Mouse (Mus musculus): ENCODE measurements around the gene Fam135a. TPM values are rescaled to one million over a fixed set of nuclear protein-coding genes. Genes with fewer than 3 reads are reported as not detected.

Gene Fam135a
- polyA plus RNA-seq, 1 experiment from 2014 or later, result 31.4 TPM

DNA sequence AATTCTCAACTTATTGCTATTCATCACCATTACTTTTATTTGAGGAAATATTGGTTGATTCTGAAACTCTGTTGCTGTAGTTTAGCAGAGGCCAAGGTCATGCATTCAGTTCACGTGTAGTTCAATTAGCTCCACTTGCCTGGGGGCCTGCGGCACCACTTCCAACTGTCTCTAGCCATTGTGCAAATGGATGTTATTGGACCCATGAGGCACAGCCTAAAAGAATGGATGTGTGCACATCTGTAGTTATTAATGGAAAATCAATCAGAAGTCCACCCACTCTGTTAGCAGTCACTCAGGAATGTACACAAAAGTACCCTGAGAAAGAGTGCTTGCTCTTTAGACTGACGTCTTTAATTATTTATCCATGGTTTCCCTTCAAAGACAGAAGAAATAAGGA is 24.5 kb upstream of the Fam135a start:
- Histone ChIP-seq H3K27ac (ENCODE audit: low read depth) (no peak overlapping the region), H3K9ac (no peak overlapping the region), H3K4me2 (no peak overlapping the region), H3K36me3 (ENCODE audit: insufficient read depth) (no peaks in the 10 kb centered on the region), H3K4me1 (ENCODE audit: insufficient read depth) (no peaks in the 10 kb centered on the region), H3K9me3 (ENCODE audit: low read depth, low read length) (no peaks in the 10 kb centered on the region), H3K4me3 (ENCODE audit: low read depth, low read length) (no peak overlapping the region), H3K27me3 (ENCODE audit: insufficient read depth, low read length) (no peaks in the 10 kb centered on the region)
- WGBS, result 41% methylated on average over 3 of the region's 3 CpGs
- ATAC-seq (ENCODE audit: insufficient read depth), result no peak
- no peak for TF ChIP-seq CTCF (IDR thresholded peaks at IDR 0.05; ENCODE audit: low read depth)
- no peak for DNase-seq

DNA sequence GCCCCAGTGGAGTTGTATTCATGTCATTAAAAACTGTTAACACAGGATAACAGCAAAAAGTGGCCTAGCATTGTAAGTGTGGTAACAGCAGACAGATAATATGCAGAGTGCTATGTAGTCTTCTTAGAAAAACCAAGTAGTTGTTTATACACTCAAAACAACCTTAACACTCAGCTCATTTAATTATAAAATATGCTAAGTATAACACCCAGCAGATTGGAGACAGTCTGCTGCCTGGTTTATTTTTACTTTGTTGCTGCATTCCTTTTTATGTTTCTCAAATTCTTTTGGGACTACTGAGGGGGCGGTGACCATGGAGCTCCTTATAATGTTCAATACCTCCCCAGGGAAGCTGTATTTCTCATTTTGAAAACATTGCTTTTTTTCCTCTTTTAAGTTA is 22.4 kb upstream of the Fam135a start:
- H3K27ac ChIP-seq (ENCODE audit: low read depth), result no peak overlapping the region
- H3K27me3 ChIP-seq (ENCODE audit: insufficient read depth, low read length), result no peaks in the 10 kb centered on the region
- ATAC-seq (ENCODE audit: insufficient read depth), result no peak
- TF ChIP-seq CTCF (IDR thresholded peaks at IDR 0.05; ENCODE audit: low read depth), result no peak
- no peak overlapping the region for H3K4me2 ChIP-seq
- no peaks in the 10 kb centered on the region for H3K4me1 ChIP-seq (ENCODE audit: insufficient read depth)
- H3K9me3 ChIP-seq (ENCODE audit: low read depth, low read length), result no peaks in the 10 kb centered on the region
- H3K9ac ChIP-seq, result no peak overlapping the region
- WGBS, result 95% methylated on average over 1 of the region's 1 CpGs
- DNase-seq, result no peak
- H3K4me3 ChIP-seq (ENCODE audit: low read depth, low read length), result no peak overlapping the region
- H3K36me3 ChIP-seq (ENCODE audit: insufficient read depth), result no peaks in the 10 kb centered on the region

DNA sequence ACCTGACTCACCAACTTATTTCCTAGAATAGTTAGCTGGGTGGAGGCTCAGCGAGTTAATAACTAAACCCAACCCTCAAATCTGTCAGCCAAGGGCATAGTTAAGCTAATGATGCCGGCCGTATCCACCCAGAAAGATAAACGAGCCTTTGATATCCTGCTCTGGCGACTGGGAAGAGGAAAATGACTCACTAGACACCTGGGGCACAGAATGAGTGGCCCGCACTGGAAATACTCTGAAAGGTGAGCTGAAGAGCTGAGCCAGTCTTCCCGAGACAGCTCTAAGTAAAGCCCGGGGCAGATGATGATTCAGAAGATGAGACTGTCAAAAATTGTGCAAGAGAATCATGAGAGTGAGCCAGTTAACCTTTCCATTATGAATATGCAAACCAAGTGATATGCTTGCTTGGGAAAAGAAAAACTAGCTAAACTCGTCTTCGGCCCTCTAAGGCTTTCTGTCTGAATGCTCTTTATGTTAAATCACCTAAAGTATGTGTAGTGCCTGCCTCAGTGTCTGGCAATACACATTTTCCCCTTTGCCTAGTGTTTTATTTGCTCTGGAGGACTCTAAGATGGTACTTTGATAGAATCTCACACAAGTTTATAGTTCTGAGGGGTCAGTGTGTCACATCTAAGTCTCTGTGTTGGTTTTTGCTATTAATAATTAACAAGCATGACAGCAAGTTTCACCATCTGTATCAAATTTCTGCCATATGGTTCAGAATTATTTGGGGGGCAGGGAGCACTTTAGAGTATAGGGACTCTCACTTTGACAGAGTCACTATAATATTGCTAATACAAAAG is 8.0 kb upstream of the Fam135a start:
- TF ChIP-seq CTCF (IDR thresholded peaks at IDR 0.05; ENCODE audit: low read depth), result no peak
- H3K9ac ChIP-seq, result no peak overlapping the region; the same call in 1 of the 2 replicates
- H3K4me3 ChIP-seq (ENCODE audit: low read depth, low read length), result no peak overlapping the region
- no peaks in the 10 kb centered on the region for H3K27me3 ChIP-seq (ENCODE audit: insufficient read depth, low read length)
- DNase-seq (no peak), ATAC-seq (ENCODE audit: insufficient read depth) (peak; percentile 38; the same call in 1 of the 2 replicates)
- H3K4me2 ChIP-seq, result peak overlapping the region; percentile 45
- H3K36me3 ChIP-seq (ENCODE audit: insufficient read depth), result no peaks in the 10 kb centered on the region
- 15% methylated on average over 10 of the region's 10 CpGs for WGBS
- H3K9me3 ChIP-seq (ENCODE audit: low read depth, low read length), result no peaks in the 10 kb centered on the region
- H3K4me1 ChIP-seq (ENCODE audit: insufficient read depth), result 0 out of 2 replicates have a peak, but pooled peaks cover 5% of the 10 kb centered on the region
- no peak overlapping the region; the same call in 1 of the 2 replicates for H3K27ac ChIP-seq (ENCODE audit: low read depth)

DNA sequence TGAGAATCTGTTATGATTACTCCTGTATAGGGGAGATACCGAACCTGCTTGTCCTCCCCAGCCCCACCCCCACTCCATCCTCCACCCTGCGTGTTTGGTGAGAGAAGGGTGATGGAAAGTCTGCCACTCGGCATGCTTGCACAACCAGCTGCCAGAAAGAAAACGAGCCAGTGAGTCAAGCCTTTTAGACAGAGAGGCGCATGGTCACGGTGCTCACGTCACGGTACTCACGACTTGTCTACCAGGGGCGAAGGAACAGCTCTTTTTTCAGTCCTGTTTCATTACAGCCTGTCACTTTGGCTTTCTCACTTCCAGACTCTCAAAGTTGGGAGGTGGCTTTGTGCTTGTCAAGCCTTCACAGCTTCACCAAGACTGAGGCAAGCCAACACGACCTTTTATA is 7.2 kb upstream of the Fam135a start:
- no peak for TF ChIP-seq CTCF (IDR thresholded peaks at IDR 0.05; ENCODE audit: low read depth)

DNA sequence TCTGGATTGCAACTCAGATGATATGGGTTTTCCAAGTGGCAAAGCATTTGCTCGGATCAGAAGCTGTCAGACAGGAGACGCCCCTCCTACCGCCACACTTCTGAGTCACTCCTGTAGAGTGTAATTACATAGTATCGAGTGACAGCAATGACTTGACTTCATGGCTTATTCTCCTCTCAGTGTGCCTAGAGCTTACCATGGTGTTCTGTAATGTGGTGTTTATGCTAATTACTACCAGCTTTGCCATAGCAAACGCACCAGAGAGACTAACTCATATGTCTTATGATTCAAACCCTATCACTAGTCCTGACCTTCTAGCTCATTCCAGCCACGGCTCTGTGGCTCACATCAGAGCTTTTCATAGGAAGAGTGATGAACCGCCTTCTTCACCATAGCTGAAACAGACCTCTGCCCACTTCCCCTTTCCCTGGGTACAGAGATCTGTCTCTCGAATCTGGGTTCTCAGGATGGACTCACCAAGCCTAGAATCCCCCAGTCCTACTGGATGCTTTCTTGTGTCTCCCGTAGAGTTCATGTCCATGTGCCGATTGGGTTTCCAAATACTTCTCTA is 2.5 kb upstream of the Fam135a start:
- Histone ChIP-seq H3K27me3 (ENCODE audit: insufficient read depth, low read length) (no peaks in the 10 kb centered on the region), H3K9me3 (ENCODE audit: low read depth, low read length) (no peaks in the 10 kb centered on the region), H3K4me1 (ENCODE audit: insufficient read depth) (0 out of 2 replicates have a peak, but pooled peaks cover 5% of the 10 kb centered on the region), H3K4me3 (ENCODE audit: low read depth, low read length) (no peak overlapping the region), H3K36me3 (ENCODE audit: insufficient read depth) (no peaks in the 10 kb centered on the region), H3K27ac (ENCODE audit: low read depth) (no peak overlapping the region), H3K4me2 (no peak overlapping the region), H3K9ac (no peak overlapping the region)
- DNase-seq (no peak), ATAC-seq (ENCODE audit: insufficient read depth) (no peak)
- no peak for TF ChIP-seq CTCF (IDR thresholded peaks at IDR 0.05; ENCODE audit: low read depth)
- 58% methylated on average over 10 of the region's 10 CpGs for WGBS

More for the DNA sequence above, 7.2 kb upstream of the Fam135a start:
- H3K9me3 ChIP-seq (ENCODE audit: low read depth, low read length), result no peaks in the 10 kb centered on the region
- H3K4me1 ChIP-seq (ENCODE audit: insufficient read depth), result 0 out of 2 replicates have a peak, but pooled peaks cover 5% of the 10 kb centered on the region
- DNase-seq (peak; percentile 46), ATAC-seq (ENCODE audit: insufficient read depth) (peak; percentile 35; the same call in 1 of the 2 replicates)
- no peak overlapping the region; the same call in 1 of the 2 replicates for H3K9ac ChIP-seq
- H3K27ac ChIP-seq (ENCODE audit: low read depth), result no peak overlapping the region
- H3K36me3 ChIP-seq (ENCODE audit: insufficient read depth), result no peaks in the 10 kb centered on the region
- peak overlapping the region; percentile 45 for H3K4me2 ChIP-seq
- H3K4me3 ChIP-seq (ENCODE audit: low read depth, low read length), result no peak overlapping the region
- WGBS, result 5% methylated on average over 11 of the region's 11 CpGs
- no peaks in the 10 kb centered on the region for H3K27me3 ChIP-seq (ENCODE audit: insufficient read depth, low read length)

DNA sequence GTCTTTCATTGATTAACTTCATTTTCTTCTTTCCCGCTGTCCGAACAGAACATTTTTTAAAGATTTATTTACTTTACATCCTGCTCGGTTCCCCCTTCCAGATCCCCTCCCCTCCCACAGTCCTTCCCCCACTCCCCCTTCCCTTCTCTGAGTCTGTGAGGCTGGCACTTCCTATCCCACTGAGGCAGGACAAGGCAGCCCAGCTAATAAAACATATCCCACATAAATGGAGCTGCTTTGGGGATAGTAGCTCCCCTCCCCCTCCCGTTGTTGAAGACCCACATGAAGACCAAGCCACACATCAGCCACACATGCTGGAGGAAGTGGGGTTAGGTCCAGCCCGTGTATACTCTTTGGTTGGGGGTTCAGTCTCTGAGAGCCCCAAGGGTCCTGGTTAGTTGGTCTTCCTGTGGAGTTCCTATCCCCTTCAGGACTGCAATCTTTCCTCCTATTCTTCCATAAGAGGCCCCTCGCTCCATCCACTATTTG is 773 bp upstream of the Fam135a start:
- TF ChIP-seq CTCF (IDR thresholded peaks at IDR 0.05; ENCODE audit: low read depth), result no peak
- Histone ChIP-seq H3K4me2 (peak overlapping the region; percentile 79), H3K9me3 (ENCODE audit: low read depth, low read length) (no peaks in the 10 kb centered on the region), H3K36me3 (ENCODE audit: insufficient read depth) (no peaks in the 10 kb centered on the region), H3K9ac (peak overlapping the region; percentile 68), H3K4me3 (ENCODE audit: low read depth, low read length) (peak overlapping the region; percentile 88), H3K27ac (ENCODE audit: low read depth) (peak overlapping the region; percentile 75; the same call in 1 of the 2 replicates), H3K4me1 (ENCODE audit: insufficient read depth) (0 out of 2 replicates have a peak, but pooled peaks cover 7% of the 10 kb centered on the region), H3K27me3 (ENCODE audit: insufficient read depth, low read length) (no peaks in the 10 kb centered on the region)
- 43% methylated on average over 6 of the region's 6 CpGs for WGBS
- ATAC-seq (ENCODE audit: insufficient read depth) (peak; percentile 13; the same call in 1 of the 2 replicates), DNase-seq (no peak)

DNA sequence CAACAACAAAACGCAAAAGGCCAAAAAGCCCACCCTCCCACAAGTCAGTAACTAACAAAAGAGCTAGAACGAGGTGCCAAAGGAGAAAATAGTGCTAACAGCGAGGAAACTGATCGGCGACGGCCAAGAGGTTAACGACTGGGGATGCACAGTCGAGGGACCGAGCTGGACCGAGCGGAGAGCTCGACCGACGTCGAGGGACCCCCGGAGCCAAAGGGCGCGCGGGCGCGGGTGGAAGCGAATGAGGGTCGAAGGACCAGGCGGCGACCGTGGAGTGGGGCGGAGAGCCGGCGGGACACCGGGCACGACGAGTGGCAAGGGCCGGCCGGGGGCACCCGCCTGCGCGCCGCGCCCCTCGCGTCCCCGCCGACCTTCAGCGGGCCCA is 608 bp downstream of the Fam135a start:
- Histone ChIP-seq H3K4me1 (ENCODE audit: insufficient read depth) (0 out of 2 replicates have a peak, but pooled peaks cover 7% of the 10 kb centered on the region), H3K9ac (peak overlapping the region; percentile 81), H3K27ac (ENCODE audit: low read depth) (peak overlapping the region; percentile 78; the same call in 1 of the 2 replicates), H3K4me3 (ENCODE audit: low read depth, low read length) (peak overlapping the region; percentile 88), H3K4me2 (peak overlapping the region; percentile 79), H3K9me3 (ENCODE audit: low read depth, low read length) (no peaks in the 10 kb centered on the region), H3K27me3 (ENCODE audit: insufficient read depth, low read length) (no peaks in the 10 kb centered on the region), H3K36me3 (ENCODE audit: insufficient read depth) (no peaks in the 10 kb centered on the region)
- ATAC-seq (ENCODE audit: insufficient read depth), result peak; percentile 56; the same call in 1 of the 2 replicates
- TF ChIP-seq CTCF (IDR thresholded peaks at IDR 0.05; ENCODE audit: low read depth), result no peak
- under 1% methylated on average over 36 of the region's 44 CpGs for WGBS
- DNase-seq, result peak; percentile 60

Data from lung, embryonic 14.5 days (tissue).